Mouse (Mus musculus) limb, embryonic 11.5 days (tissue): ENCODE measurements around the gene Fam129b. TPM values are rescaled to one million over a fixed set of nuclear protein-coding genes. Genes with fewer than 3 reads are reported as not detected.

Source experiments
- ATAC-seq: fragments of 200-750 bp; cut with Nextera tagmentation; 2 replicates; pipeline ENCODE4 v1.8.0; 2017; ENCODE audit warnings: low read depth; ENCODE audit not compliant: insufficient number of reproducible peaks, low FRiP score, low TSS enrichment
- DNase-seq: peaks from one replicate; pipeline ENCODE4 v3.0.0-alpha.2; 2015; ENCODE audit warnings: low spot score
- H3K27ac ChIP-seq: fragments of 300-500 bp; sonication (generic); replicated peaks from 2 replicates; pipeline ENCODE4 v1.5.1; 2014; ENCODE audit warnings: low read depth, mild to moderate bottlenecking, low read length
- H3K27me3 ChIP-seq: fragments of 300-500 bp; sonication (generic); 2 replicates; pipeline ENCODE4 v1.6.1; 2014; ENCODE audit warnings: mild to moderate bottlenecking, low read length, mixed read lengths; ENCODE audit not compliant: control insufficient read depth, insufficient read depth
- H3K36me3 ChIP-seq: fragments of 300-500 bp; sonication (generic); 2 replicates; pipeline ENCODE4 v1.6.1; 2014; ENCODE audit warnings: mild to moderate bottlenecking, low read length, moderate library complexity, mixed read lengths; ENCODE audit not compliant: control insufficient read depth, insufficient read depth
- H3K4me1 ChIP-seq: fragments of 300-500 bp; sonication (generic); 2 replicates; pipeline ENCODE4 v1.6.1; 2014; ENCODE audit warnings: low read length, mixed read lengths; ENCODE audit not compliant: control insufficient read depth, insufficient read depth
- H3K4me2 ChIP-seq: fragments of 300-500 bp; sonication (generic); 2 replicates; pipeline ENCODE4 v1.6.1; 2014; ENCODE audit warnings: low read depth, mild to moderate bottlenecking, moderate library complexity; ENCODE audit not compliant: severe bottlenecking
- H3K4me3 ChIP-seq: fragments of 300-500 bp; sonication (generic); 2 replicates; pipeline ENCODE4 v1.5.1; 2014; ENCODE audit warnings: low read depth, low read length
- H3K9ac ChIP-seq: fragments of 300-500 bp; sonication (generic); 2 replicates; pipeline ENCODE4 v1.6.1; 2014; ENCODE audit warnings: mild to moderate bottlenecking, low read length
- H3K9me3 ChIP-seq: fragments of 300-500 bp; sonication (generic); 2 replicates; pipeline ENCODE4 v1.6.1; 2016; ENCODE audit warnings: low read length; ENCODE audit not compliant: control insufficient read depth
- WGBS: fragments of 180-500 bp; shearing (Covaris S2); extraction: QIAGEN DNeasy Blood & Tissue Kit; methylation state at CpG from one replicate; pipeline ENCODE4 v1.1.7; 2014; 5-methylcytosine and 5-hydroxymethylcytosine counted together
- polyA plus RNA-seq: library from polyadenylated mRNA; unstranded; fragments of >200 nt; fragmentation: Nextera tagmentation; extraction: Ambion mirVana; gene quantifications from 2 replicates; pipeline ENCODE4 v1.2.1, GENCODE M21; 2014

Gene Fam129b
- polyA plus RNA-seq, 1 experiment from 2014 or later, result 23.2 TPM

GRCm38 (mm10) chr2:32914896-32915295 lies 39.0 kb downstream of the Fam129b start:
- WGBS, result 23% methylated on average over 3 of the region's 3 CpGs
- H3K36me3 ChIP-seq, result peaks cover 3% of the 10 kb centered on the region; the same call in 1 of the 2 replicates

DNA sequence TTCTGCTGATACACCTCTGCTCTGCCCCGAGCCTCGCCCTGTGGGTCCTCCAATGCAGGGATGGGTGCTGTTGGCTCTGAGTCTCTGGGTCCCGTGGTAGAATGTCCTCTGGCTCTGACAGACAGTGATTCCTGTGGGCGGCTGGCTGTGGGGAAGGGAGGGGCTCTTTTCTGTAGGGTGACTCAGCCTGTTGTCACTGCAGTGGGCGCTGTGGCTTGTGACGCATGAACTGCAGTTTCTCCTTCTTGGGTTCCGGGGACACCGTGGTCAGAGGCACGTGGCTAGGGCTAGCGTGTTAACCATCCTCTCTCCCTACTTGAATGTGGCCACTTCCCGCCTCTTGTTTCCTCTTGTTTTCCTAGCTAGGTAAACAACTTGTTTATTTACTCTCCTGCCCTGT lies 41.6 kb downstream of the Fam129b start:
- H3K36me3 ChIP-seq, result peaks cover 6% of the 10 kb centered on the region; the same call in 1 of the 2 replicates
- no peak overlapping the region for H3K9ac ChIP-seq
- no peaks in the 10 kb centered on the region for H3K9me3 ChIP-seq
- no peaks in the 10 kb centered on the region for H3K27me3 ChIP-seq
- 86% methylated on average over 11 of the region's 11 CpGs for WGBS
- H3K4me2 ChIP-seq, result no peak overlapping the region
- peaks cover 31% of the 10 kb centered on the region for H3K4me1 ChIP-seq
- no peak for ATAC-seq
- no peak for DNase-seq
- H3K27ac ChIP-seq, result peak overlapping the region; percentile 88
- H3K4me3 ChIP-seq, result no peak overlapping the region

More at GRCm38 (mm10) chr2:32914896-32915295, 39.0 kb downstream of the Fam129b start:
- no peak overlapping the region for H3K4me3 ChIP-seq
- peak overlapping the region; percentile 68 for H3K27ac ChIP-seq
- peak overlapping the region; percentile 5; the same call in 1 of the 2 replicates for H3K9ac ChIP-seq
- ATAC-seq (peak; percentile 41; the same call in 1 of the 2 replicates), DNase-seq (peak; percentile 45)
- no peaks in the 10 kb centered on the region for H3K27me3 ChIP-seq
- peaks cover 31% of the 10 kb centered on the region for H3K4me1 ChIP-seq
- H3K4me2 ChIP-seq, result no peak overlapping the region
- no peaks in the 10 kb centered on the region for H3K9me3 ChIP-seq

DNA sequence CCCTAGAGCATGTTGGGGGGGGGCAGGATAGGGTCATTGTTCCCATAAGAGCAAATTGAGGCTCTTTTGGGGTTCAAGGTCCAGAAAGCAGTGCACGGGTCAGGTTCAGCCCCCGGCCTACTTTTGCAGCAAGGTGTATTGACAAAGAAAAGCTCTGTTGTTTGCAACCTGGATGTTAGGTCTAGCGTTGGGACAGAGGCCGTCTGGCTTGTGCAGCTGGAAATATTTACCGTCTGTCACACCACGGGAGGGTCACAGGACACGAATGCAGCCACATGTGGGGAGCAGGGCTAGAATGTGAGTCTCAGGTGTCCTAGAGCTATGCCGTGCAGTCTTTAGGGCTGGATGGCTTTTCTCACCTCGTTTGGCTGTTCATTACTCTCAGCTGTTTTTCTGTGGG lies 42.5 kb downstream of the Fam129b start:
- Histone ChIP-seq H3K9ac (peak overlapping the region; percentile 3; the same call in 1 of the 2 replicates), H3K4me1 (peaks cover 31% of the 10 kb centered on the region), H3K36me3 (peaks cover 13% of the 10 kb centered on the region; the same call in 1 of the 2 replicates), H3K4me3 (no peak overlapping the region), H3K9me3 (no peaks in the 10 kb centered on the region), H3K27me3 (no peaks in the 10 kb centered on the region), H3K27ac (peak overlapping the region; percentile 88), H3K4me2 (no peak overlapping the region)
- DNase-seq (peak; percentile 72), ATAC-seq (no peak)
- 29% methylated on average over 9 of the region's 9 CpGs for WGBS

DNA sequence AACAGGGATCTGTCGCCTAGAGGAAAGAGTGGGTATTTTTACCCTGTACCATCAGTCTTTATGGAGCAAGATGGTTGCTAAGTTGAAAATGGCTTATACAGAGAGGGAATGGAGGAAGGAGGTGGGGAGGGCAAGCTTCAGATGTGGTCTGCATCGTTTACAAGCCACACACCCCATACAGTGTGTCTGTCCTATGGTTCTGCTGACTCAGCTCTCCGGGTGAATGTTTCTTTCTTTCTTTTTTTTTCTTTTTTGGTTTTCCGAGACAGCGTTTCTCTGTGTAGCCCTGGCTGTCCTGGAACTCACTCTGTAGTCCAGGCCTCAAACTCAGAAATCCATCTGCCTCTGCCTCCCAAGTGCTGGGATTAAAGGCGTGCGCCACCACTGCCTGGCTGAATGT lies 45.3 kb downstream of the Fam129b start:
- no peak for DNase-seq
- peaks cover 20% of the 10 kb centered on the region for H3K4me1 ChIP-seq
- peaks cover 22% of the 10 kb centered on the region for H3K36me3 ChIP-seq
- H3K27ac ChIP-seq, result no peak overlapping the region
- 83% methylated on average over 7 of the region's 7 CpGs for WGBS
- ATAC-seq, result no peak
- H3K4me3 ChIP-seq, result no peak overlapping the region
- no peaks in the 10 kb centered on the region for H3K9me3 ChIP-seq
- H3K9ac ChIP-seq, result no peak overlapping the region
- no peaks in the 10 kb centered on the region for H3K27me3 ChIP-seq
- H3K4me2 ChIP-seq, result no peak overlapping the region

DNA sequence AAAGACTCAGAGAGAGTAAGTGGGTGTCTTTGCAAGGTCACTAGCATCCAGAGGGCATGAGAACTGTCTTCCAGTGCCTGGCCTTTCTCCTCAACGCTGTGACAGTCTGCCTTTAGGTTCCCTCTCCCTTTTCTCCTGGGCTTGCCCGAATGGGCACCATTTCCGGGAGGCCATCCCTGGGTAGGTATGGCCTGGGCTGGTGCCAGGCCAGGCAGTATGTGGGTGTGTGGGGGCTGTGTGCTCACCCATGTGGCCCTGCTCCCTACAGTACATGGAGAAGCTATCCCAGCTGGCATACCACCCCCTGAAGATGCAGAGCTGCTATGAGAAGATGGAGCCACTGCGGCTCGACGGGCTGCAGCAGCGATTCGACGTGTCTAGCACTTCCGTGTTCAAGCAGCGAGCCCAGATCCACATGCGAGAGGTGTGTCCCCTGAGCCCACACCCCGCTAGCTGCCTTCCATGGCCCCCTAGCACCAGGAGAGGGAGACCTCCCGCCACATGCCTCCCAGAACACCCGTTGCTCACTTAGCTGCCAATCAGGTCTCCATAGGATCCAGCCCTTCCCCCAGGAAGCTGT lies 46.0 kb downstream of the Fam129b start:
- Histone ChIP-seq H3K4me1 (peaks cover 20% of the 10 kb centered on the region), H3K4me2 (no peak overlapping the region), H3K4me3 (no peak overlapping the region), H3K27me3 (no peaks in the 10 kb centered on the region), H3K9me3 (no peaks in the 10 kb centered on the region), H3K36me3 (peaks cover 22% of the 10 kb centered on the region), H3K9ac (no peak overlapping the region), H3K27ac (no peak overlapping the region)
- no peak for ATAC-seq
- WGBS, result 89% methylated on average over 15 of the region's 15 CpGs
- no peak for DNase-seq

- H3K27me3 ChIP-seq, result no peaks in the 10 kb centered on the region
- no peak for ATAC-seq
- H3K9me3 ChIP-seq, result no peaks in the 10 kb centered on the region
- H3K4me2 ChIP-seq, result no peak overlapping the region
- WGBS, result 89% methylated on average over 13 of the region's 13 CpGs
- peaks cover 17% of the 10 kb centered on the region for H3K4me1 ChIP-seq
- no peak overlapping the region for H3K4me3 ChIP-seq
- no peak for DNase-seq
- peaks cover 22% of the 10 kb centered on the region for H3K36me3 ChIP-seq
- no peak overlapping the region for H3K27ac ChIP-seq
- no peak overlapping the region for H3K9ac ChIP-seq
These were observed 46.6 kb downstream of the Fam129b start for GRCm38 (mm10) chr2:32922564-32922963.

GRCm38 (mm10) chr2:32923551-32924250 lies 47.8 kb downstream of the Fam129b start:
- H3K36me3 ChIP-seq, result peaks cover 22% of the 10 kb centered on the region
- DNase-seq (no peak), ATAC-seq (no peak)
- H3K4me1 ChIP-seq, result peaks cover 8% of the 10 kb centered on the region
- H3K4me2 ChIP-seq, result no peak overlapping the region
- H3K4me3 ChIP-seq, result no peak overlapping the region
- H3K9ac ChIP-seq, result no peak overlapping the region
- 94% methylated on average over 24 of the region's 24 CpGs for WGBS
- H3K27ac ChIP-seq, result no peak overlapping the region
- H3K27me3 ChIP-seq, result no peaks in the 10 kb centered on the region
- no peaks in the 10 kb centered on the region for H3K9me3 ChIP-seq

- Histone ChIP-seq H3K36me3 (peaks cover 22% of the 10 kb centered on the region), H3K9me3 (no peaks in the 10 kb centered on the region), H3K9ac (no peak overlapping the region), H3K27ac (no peak overlapping the region), H3K4me3 (no peak overlapping the region), H3K4me1 (peaks cover 2% of the 10 kb centered on the region; the same call in 1 of the 2 replicates), H3K4me2 (no peak overlapping the region), H3K27me3 (no peaks in the 10 kb centered on the region)
- DNase-seq (no peak), ATAC-seq (no peak)
- 74% methylated on average over 10 of the region's 10 CpGs for WGBS
These were observed 48.5 kb downstream of the Fam129b start for GRCm38 (mm10) chr2:32924306-32924844.
